Mouse (Mus musculus): ENCODE results near the gene Vsx1.

GRCm38 (mm10) chr2:150689223-150689800 is at the start of gene Vsx1:
- TF ChIP-seq CTCF (IDR thresholded peaks at IDR 0.05) (no peak), EP300 (IDR thresholded peaks at IDR 0.05) (no peak)

All from lung, postnatal 0 days (tissue).